Mouse (Mus musculus) small intestine, adult 10 weeks (tissue): ENCODE results near the gene Gm28230. TPM values are rescaled to one million over a fixed set of nuclear protein-coding genes. Genes with fewer than 3 reads are reported as not detected.

Experiments
- polyA plus RNA-seq: library from polyadenylated mRNA; stranded (reverse); fragments of 350-450 nt; fragmentation: Illumina TruSeq; extraction: RNeasy Lipid Tissue Mini Kit (QIAGEN cat#74804); gene quantifications from one replicate; pipeline ENCODE4 v1.2.3, GENCODE M21; 2014; ENCODE audit warnings: low replicate concordance

Gm28230 gene
- not detected for polyA plus RNA-seq

GRCm38 (mm10) chr2:74726551-74726950 is at the start of gene Gm28230:
Gene Gm28230, plus strand, starts transcription at chr2:74726728.

GRCm38 (mm10) chr2:74678891-74679595 is 47.5 kb upstream of the Gm28230 start, which contains the start of gene Hoxd11:
Gene Hoxd11, plus strand, starts transcription at chr2:74679557.

GRCm38 (mm10) chr2:74691022-74691951 is 35.2 kb upstream of the Gm28230 start, which contains the start of gene Hoxd10:
Gene Hoxd10, plus strand, starts transcription at chr2:74691924.

GRCm38 (mm10) chr2:74697567-74698121 is 28.9 kb upstream of the Gm28230 start, which contains the start of gene Hoxd9:
Gene Hoxd9, plus strand, starts transcription at chr2:74697727.

GRCm38 (mm10) chr2:74704393-74704998 is 22.0 kb upstream of the Gm28230 start, which contains the start of gene Hoxd8:
Gene Hoxd8, plus strand, starts transcription at chr2:74704615.

GRCm38 (mm10) chr2:74711721-74712621 is 14.6 kb upstream of the Gm28230 start, which contains the start of the genes Hoxd3 and Hoxd4:
Gene Hoxd3, plus strand, starts transcription at chr2:74711927.
Gene Hoxd4, plus strand, starts transcription at chr2:74711929.

GRCm38 (mm10) chr2:74762522-74763244 is 36.2 kb downstream of the Gm28230 start, which contains the start of gene Hoxd1:
Gene Hoxd1, plus strand, starts transcription at chr2:74762980.

Other genes starting within 250 kb of the Gm28230 start
- gene Lnpk, start 147.3 kb upstream of the Gm28230 start, polyA plus RNA-seq = 32.3 TPM
- gene Evx2, start 67.2 kb upstream of the Gm28230 start, polyA plus RNA-seq = not detected
- not detected for gene Hoxd13, start 58.4 kb upstream of the Gm28230 start, polyA plus RNA-seq
- gene Hoxd12, start 51.7 kb upstream of the Gm28230 start, polyA plus RNA-seq = not detected
- not detected for gene Hoxd11, start 47.2 kb upstream of the Gm28230 start, polyA plus RNA-seq
- gene Hoxd10, start 34.8 kb upstream of the Gm28230 start, polyA plus RNA-seq = not detected
- gene Hoxd9, start 29.0 kb upstream of the Gm28230 start, polyA plus RNA-seq = not detected
- gene Hoxd8, start 22.1 kb upstream of the Gm28230 start, polyA plus RNA-seq = 1.6 TPM
- gene Hoxd3, start 14.8 kb upstream of the Gm28230 start, polyA plus RNA-seq = 0.26 TPM
- 0.41 TPM for gene Hoxd4, start 14.8 kb upstream of the Gm28230 start, polyA plus RNA-seq
- not detected for gene Hoxd1, start 36.3 kb downstream of the Gm28230 start, polyA plus RNA-seq
- gene Mtx2, start 99.1 kb downstream of the Gm28230 start, polyA plus RNA-seq = 231 TPM